Mouse (Mus musculus): ENCODE measurements around the gene Ubxn7.

DNA sequence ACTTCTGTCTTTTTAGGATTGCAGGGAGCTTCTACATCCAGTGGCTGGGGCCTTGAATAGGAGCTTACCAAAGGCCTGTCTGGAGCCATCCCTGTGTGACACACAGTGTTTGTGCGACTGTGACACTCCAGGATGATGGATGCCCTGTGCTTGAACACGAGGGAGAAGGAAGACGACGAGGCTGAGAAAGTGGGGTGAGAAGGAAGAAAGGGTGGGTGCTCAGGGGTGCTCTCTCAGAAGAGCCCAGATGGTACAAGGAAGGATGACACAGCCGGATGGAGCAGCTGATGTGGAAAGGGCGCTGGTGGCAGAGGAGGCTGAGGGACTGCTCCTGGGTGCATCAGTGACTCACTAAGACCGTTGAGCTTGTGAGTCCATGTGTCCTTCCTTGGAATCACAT is 68.2 kb downstream of the Ubxn7 start, which contains the start of gene Tm4sf19:
- TF ChIP-seq CTCF (IDR thresholded peaks at IDR 0.05; ENCODE audit: low read depth, low read length) (no peak), POLR2A (IDR thresholded peaks at IDR 0.05; ENCODE audit: extremely low read depth, insufficient read depth, low read length) (no peak)
